Mouse (Mus musculus) thymus, adult 2 months (tissue): ENCODE results near the gene Lyst.

Source experiments
- CTCF ChIP-seq: fragments of 200-500 bp; IDR thresholded peaks from 2 replicates; pipeline ENCODE4 v1.5.1; 2012; ENCODE audit warnings: mild to moderate bottlenecking, control low read depth, low read length, moderate library complexity, borderline replicate concordance; ENCODE audit not compliant: control insufficient read depth, poor library complexity, insufficient read depth; ENCODE audit errors: extremely low read depth
- POLR2A ChIP-seq: fragments of 200-500 bp; IDR thresholded peaks from 2 replicates; pipeline ENCODE4 v1.6.1; 2012; ENCODE audit warnings: mild to moderate bottlenecking, low read length, control low read depth, moderate library complexity; ENCODE audit not compliant: control insufficient read depth, poor library complexity, insufficient read depth; ENCODE audit errors: extremely low read depth

GRCm38 (mm10) chr13:13820234-13821123, 230.3 kb downstream of the Lyst start:
- TF ChIP-seq POLR2A (no peak), CTCF (no peak)
